Mouse (Mus musculus): ENCODE measurements around the gene Olfm1. TPM values are rescaled to one million over a fixed set of nuclear protein-coding genes. Genes with fewer than 3 reads are reported as not detected.

The Olfm1 gene
- total and polyA plus RNA-seq, 3 experiments: 0.20 to 1.3 (median 0.34) TPM

- in situ Hi-C loops (cut with MboI; ENCODE audit: low pct_ligation_motif_present, low pct_unique_long_range_greater_than_20kb, low sequenced_read_pairs) (no loop called here), dilution Hi-C loops (cut with MboI; ENCODE audit: extremely low pct_ligation_motif_present, extremely low pct_unique_long_range_greater_than_20kb, low sequenced_read_pairs) (no loop called here)
- TF ChIP-seq BHLHE40 (IDR thresholded peaks at IDR 0.05; ENCODE audit: low read depth, low read length) (peak; percentile 27; the same call in 1 of the 2 replicates), NRF1 (IDR thresholded peaks at IDR 0.05; ENCODE audit: low read depth, low read length) (no peak), POLR2AphosphoS2 (IDR thresholded peaks at IDR 0.05; ENCODE audit: low read depth, low read length) (no peak), TBP (conservative IDR thresholded peaks at IDR 0.05; ENCODE audit: low read depth, low read length) (no peak), USF1 (IDR thresholded peaks at IDR 0.05; ENCODE audit: low read depth, low read length) (no peak), EP300 (IDR thresholded peaks at IDR 0.05; ENCODE audit: low read length) (peak; percentile 50; the same call in 1 of the 2 replicates), MEF2A (IDR thresholded peaks at IDR 0.05; ENCODE audit: borderline replicate concordance, low read depth, low read length) (peak; percentile 24; the same call in 1 of the 2 replicates), MAX (IDR thresholded peaks at IDR 0.05; ENCODE audit: low read length) (peak; percentile 69), ZC3H11A (IDR thresholded peaks at IDR 0.05; ENCODE audit: low read depth, low read length) (no peak), MAFK (IDR thresholded peaks at IDR 0.05; ENCODE audit: insufficient replicate concordance, low read length) (peak; percentile 53; the same call in 1 of the 2 replicates), MYC (IDR thresholded peaks at IDR 0.05; ENCODE audit: low read depth, low read length) (0 out of 2 replicates have a peak, but pooled peaks have one; percentile 11)
- peaks cover 6% of the 10 kb centered on the region for H3K9me3 ChIP-seq (replicated peaks; ENCODE audit: low read length)
- H3K4me3 ChIP-seq (replicated peaks in 1 of 3; ENCODE audit: low read depth in 2 of 3, low read length in 2 of 3, poor library complexity in 1 of 3): no peak overlapping the region
- H3K27me3 ChIP-seq (replicated peaks): peaks cover 4% of the 10 kb centered on the region
- H3K4me1 ChIP-seq (ENCODE audit: control insufficient read depth in 1 of 2, insufficient read depth in 2 of 2): peaks cover 0 to 26% of the 10 kb centered on the region in 2 experiments; a peak in 2 of 4 replicates
- no peaks in the 10 kb centered on the region for H3K79me2 ChIP-seq (replicated peaks; ENCODE audit: control insufficient read depth, extremely low read depth, insufficient read depth, poor library complexity, severe bottlenecking)
- DNase-seq (ENCODE audit: extremely low read depth): peak; percentile 66
- H3K27ac ChIP-seq (ENCODE audit: insufficient read depth, low read depth): no peak overlapping the region
- H3K9ac ChIP-seq (ENCODE audit: insufficient read depth, low read depth): no peak overlapping the region
- no peak overlapping the region for H3K4me2 ChIP-seq (ENCODE audit: insufficient read depth, low read depth, poor library complexity, severe bottlenecking)
- H3K36me3 ChIP-seq (replicated peaks in 1 of 2; ENCODE audit: control insufficient read depth in 1 of 2, insufficient read depth in 1 of 2, low read length in 1 of 2): no peaks in the 10 kb centered on the region
Observed at GRCm38 (mm10) chr2:28244667-28245395, 52.0 kb downstream of the Olfm1 start.

GRCm38 (mm10) chr2:28246110-28246653 is 53.4 kb downstream of the Olfm1 start:
- no peak for DNase-seq (ENCODE audit: extremely low read depth)
- Histone ChIP-seq H3K4me1 (ENCODE audit: control insufficient read depth in 1 of 2, insufficient read depth in 2 of 2) (peaks cover 0 to 26% of the 10 kb centered on the region in 2 experiments; a peak in 2 of 4 replicates), H3K4me3 (replicated peaks in 1 of 3; ENCODE audit: low read depth in 2 of 3, low read length in 2 of 3, poor library complexity in 1 of 3) (no peak overlapping the region), H3K36me3 (replicated peaks in 1 of 2; ENCODE audit: control insufficient read depth in 1 of 2, insufficient read depth in 1 of 2, low read length in 1 of 2) (no peaks in the 10 kb centered on the region), H3K27ac (ENCODE audit: insufficient read depth, low read depth) (no peak overlapping the region), H3K9ac (ENCODE audit: insufficient read depth, low read depth) (no peak overlapping the region), H3K9me3 (replicated peaks; ENCODE audit: low read length) (peaks cover 14% of the 10 kb centered on the region), H3K27me3 (replicated peaks) (peaks cover 3% of the 10 kb centered on the region), H3K4me2 (ENCODE audit: insufficient read depth, low read depth, poor library complexity, severe bottlenecking) (no peak overlapping the region), H3K79me2 (replicated peaks; ENCODE audit: control insufficient read depth, extremely low read depth, insufficient read depth, poor library complexity, severe bottlenecking) (no peaks in the 10 kb centered on the region)
- dilution Hi-C loops (cut with MboI; ENCODE audit: extremely low pct_ligation_motif_present, extremely low pct_unique_long_range_greater_than_20kb, low sequenced_read_pairs): no loop called here
- in situ Hi-C loops (cut with MboI; ENCODE audit: low pct_ligation_motif_present, low pct_unique_long_range_greater_than_20kb, low sequenced_read_pairs): no loop called here
- TF ChIP-seq MAZ (IDR thresholded peaks at IDR 0.05; ENCODE audit: low read depth, low read length): no peak
- TF ChIP-seq MXI1 (IDR thresholded peaks at IDR 0.05; ENCODE audit: low read depth, low read length): no peak
- TF ChIP-seq EP300 (IDR thresholded peaks at IDR 0.05; ENCODE audit: low read length): no peak
- no peak for TF ChIP-seq SMC3 (IDR thresholded peaks at IDR 0.05; ENCODE audit: low read depth, low read length)
- TF ChIP-seq MEF2A (IDR thresholded peaks at IDR 0.05; ENCODE audit: borderline replicate concordance, low read depth, low read length): no peak
- TF ChIP-seq USF2 (conservative IDR thresholded peaks at IDR 0.05; ENCODE audit: low read depth, low read length): no peak
- no peak for TF ChIP-seq CHD2 (IDR thresholded peaks at IDR 0.05; ENCODE audit: low read length)
- no peak for TF ChIP-seq ZNF384 (IDR thresholded peaks at IDR 0.05; ENCODE audit: low read depth, low read length)
- no peak for TF ChIP-seq ETS1 (conservative IDR thresholded peaks at IDR 0.05; ENCODE audit: low read depth, low read length)
- no peak for TF ChIP-seq TBP (conservative IDR thresholded peaks at IDR 0.05; ENCODE audit: low read depth, low read length)
- TF ChIP-seq SIN3A (IDR thresholded peaks at IDR 0.05; ENCODE audit: low read length): no peak
- TF ChIP-seq GABPA (IDR thresholded peaks at IDR 0.05; ENCODE audit: insufficient replicate concordance, low read depth, low read length): no peak
- no peak for TF ChIP-seq ZC3H11A (IDR thresholded peaks at IDR 0.05; ENCODE audit: low read depth, low read length)
- TF ChIP-seq MAFK (IDR thresholded peaks at IDR 0.05; ENCODE audit: insufficient replicate concordance, low read length): no peak
- TF ChIP-seq POLR2A (IDR thresholded peaks at IDR 0.05; ENCODE audit: low read depth, low read length): no peak
- TF ChIP-seq RAD21 (IDR thresholded peaks at IDR 0.05; ENCODE audit: low read depth, low read length): no peak
- TF ChIP-seq E2F4 (IDR thresholded peaks at IDR 0.05; ENCODE audit: insufficient replicate concordance, low read depth, low read length): no peak
- TF ChIP-seq POLR2AphosphoS2 (IDR thresholded peaks at IDR 0.05; ENCODE audit: low read depth, low read length): no peak
- TF ChIP-seq JUN (IDR thresholded peaks at IDR 0.05; ENCODE audit: insufficient read depth, low read depth, low read length): no peak
